Mouse (Mus musculus) embryonic fibroblast, embryonic 13.5 days (primary cell): Measurements from ENCODE around the gene Tmem63c. TPM values are rescaled to one million over a fixed set of nuclear protein-coding genes. Genes with fewer than 3 reads are reported as not detected.

Source experiments
- H3K27ac ChIP-seq: 2 replicates; pipeline ENCODE4 v1.5.1; 2012; ENCODE audit warnings: low read length, control low read depth, inconsistent platforms; ENCODE audit not compliant: insufficient read depth
- H3K4me1 ChIP-seq: 2 replicates; pipeline ENCODE4 v1.6.1; 2011; ENCODE audit warnings: low read length; ENCODE audit not compliant: control insufficient read depth, insufficient read depth
- H3K4me3 ChIP-seq: 2 replicates; pipeline ENCODE4 v1.5.1; 2011; ENCODE audit warnings: mild to moderate bottlenecking, control low read depth, low read length; ENCODE audit not compliant: insufficient read depth
- CTCF ChIP-seq: IDR thresholded peaks from 2 replicates; pipeline ENCODE4 v1.5.1; 2011; ENCODE audit warnings: mild to moderate bottlenecking, control low read depth, low read length, moderate library complexity, borderline replicate concordance; ENCODE audit not compliant: insufficient read depth
- POLR2A ChIP-seq: IDR thresholded peaks from 2 replicates; pipeline ENCODE4 v1.6.1; 2011; ENCODE audit warnings: low read depth, mild to moderate bottlenecking, control low read depth, low read length, moderate library complexity
- polyA plus RNA-seq: library from polyadenylated mRNA; stranded (reverse); fragments of >200 nt; gene quantifications from 2 replicates; pipeline ENCODE4 v1.2.4, GENCODE M21; 2011; ENCODE audit warnings: low read depth; ENCODE audit not compliant: missing spikeins, insufficient read length

Tmem63c gene
- polyA plus RNA-seq, 1 experiment: not detected

DNA sequence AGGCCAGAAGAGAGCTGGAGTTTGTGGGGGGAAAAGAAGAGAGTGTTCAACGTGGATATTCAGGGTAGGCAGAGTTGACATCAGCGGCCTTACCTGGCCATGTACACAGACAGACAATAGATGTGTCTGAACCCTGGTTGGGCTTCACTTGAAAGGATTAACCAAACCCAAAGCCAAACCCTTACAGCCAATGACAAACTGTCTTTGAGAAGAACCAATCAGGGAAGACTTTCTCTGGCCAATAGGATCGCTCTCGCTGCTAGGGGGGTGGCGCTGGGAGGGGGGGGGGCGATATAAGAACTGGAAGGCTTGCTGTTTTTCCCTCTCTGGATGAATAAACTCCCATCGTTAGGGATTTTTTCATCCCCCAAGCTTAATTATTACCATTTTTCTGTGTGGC, 66.1 kb downstream of the Tmem63c start:
- H3K4me1 ChIP-seq: no peaks in the 10 kb centered on the region
- no peak for TF ChIP-seq CTCF
- no peak for TF ChIP-seq POLR2A
- no peak overlapping the region for H3K27ac ChIP-seq
- no peak overlapping the region for H3K4me3 ChIP-seq

GRCm38 (mm10) chr12:87088331-87088730, 67.2 kb downstream of the Tmem63c start:
- Histone ChIP-seq H3K4me3 (no peak overlapping the region), H3K4me1 (no peaks in the 10 kb centered on the region), H3K27ac (no peak overlapping the region)
- TF ChIP-seq CTCF (no peak), POLR2A (no peak)

GRCm38 (mm10) chr12:87089255-87089654, 68.1 kb downstream of the Tmem63c start:
- Histone ChIP-seq H3K4me1 (no peaks in the 10 kb centered on the region), H3K4me3 (no peak overlapping the region), H3K27ac (no peak overlapping the region)
- no peak for TF ChIP-seq POLR2A

- TF ChIP-seq POLR2A (no peak), CTCF (no peak)
- Histone ChIP-seq H3K27ac (no peak overlapping the region), H3K4me1 (no peaks in the 10 kb centered on the region), H3K4me3 (no peak overlapping the region)
These were observed 68.6 kb downstream of the Tmem63c start for GRCm38 (mm10) chr12:87089701-87090100.

GRCm38 (mm10) chr12:87091916-87092315, 70.8 kb downstream of the Tmem63c start:
- no peaks in the 10 kb centered on the region for H3K4me1 ChIP-seq
- H3K27ac ChIP-seq: no peak overlapping the region
- TF ChIP-seq POLR2A: no peak
- no peak for TF ChIP-seq CTCF

DNA sequence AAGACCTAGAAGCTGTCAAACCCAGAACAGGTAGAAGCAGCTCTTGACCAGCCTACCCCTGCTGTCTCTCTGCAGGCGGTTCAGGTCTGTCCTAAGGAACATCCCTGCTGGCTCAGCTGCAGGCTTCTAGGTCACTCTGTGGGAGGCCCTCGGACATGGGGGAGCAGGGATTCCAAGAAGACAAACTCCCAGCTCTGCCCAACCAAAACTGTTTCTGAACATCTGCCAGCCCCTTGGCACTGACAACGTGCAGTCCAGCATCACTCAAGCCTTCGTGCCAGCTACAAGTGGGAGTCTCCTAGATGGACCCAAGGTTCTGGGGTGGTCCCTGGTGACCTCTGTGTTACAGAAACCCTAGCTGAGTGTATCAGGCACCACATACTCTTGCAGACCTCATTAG, 72.1 kb downstream of the Tmem63c start:
- TF ChIP-seq CTCF: no peak
- Histone ChIP-seq H3K4me1 (no peaks in the 10 kb centered on the region), H3K4me3 (no peak overlapping the region), H3K27ac (no peak overlapping the region)

More at GRCm38 (mm10) chr12:87091916-87092315, 70.8 kb downstream of the Tmem63c start:
- no peak overlapping the region for H3K4me3 ChIP-seq

DNA sequence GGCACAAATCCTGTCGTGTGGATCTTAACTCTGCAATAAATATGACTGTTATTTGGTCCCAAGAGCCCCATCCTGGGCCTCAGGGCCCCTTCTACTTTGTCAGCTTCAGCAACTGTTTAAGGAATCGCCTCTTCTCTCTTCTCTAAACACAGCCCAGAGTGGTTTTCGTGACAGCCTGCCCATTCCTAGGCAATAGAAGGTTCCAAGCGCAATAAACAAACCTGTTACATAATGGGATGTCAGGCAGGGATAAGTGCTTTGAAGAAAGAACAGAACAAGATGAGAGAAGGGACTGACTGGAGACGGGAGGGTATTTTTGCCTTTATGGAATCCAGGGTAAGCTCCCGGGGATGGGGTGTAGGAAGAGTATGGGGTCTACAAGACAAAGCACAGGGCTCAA, 72.5 kb downstream of the Tmem63c start:
- Histone ChIP-seq H3K4me3 (no peak overlapping the region), H3K27ac (no peak overlapping the region), H3K4me1 (no peaks in the 10 kb centered on the region)
- TF ChIP-seq CTCF (no peak), POLR2A (no peak)

DNA sequence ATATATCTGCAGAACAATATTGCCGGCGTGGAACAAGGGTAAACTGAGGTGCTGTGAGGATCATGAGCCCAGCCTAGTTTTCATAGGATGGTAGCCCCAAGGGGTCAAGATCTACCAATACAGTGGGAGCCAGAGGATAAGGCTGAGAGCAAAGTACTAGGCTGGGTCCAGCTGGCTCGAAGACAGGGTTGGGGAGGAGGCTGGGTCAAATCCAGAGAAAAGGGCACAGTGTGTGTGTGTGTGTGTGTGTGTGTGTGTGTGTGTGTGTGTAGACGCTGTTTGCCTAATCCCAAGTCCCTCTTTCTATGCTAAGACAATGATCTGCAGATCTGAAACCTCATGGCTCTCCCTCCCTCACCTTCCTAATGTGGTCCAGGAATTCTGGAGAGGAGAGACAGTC, 79.2 kb downstream of the Tmem63c start:
- TF ChIP-seq POLR2A (no peak), CTCF (no peak)
- no peaks in the 10 kb centered on the region for H3K4me1 ChIP-seq
- H3K4me3 ChIP-seq: no peak overlapping the region
- H3K27ac ChIP-seq: no peak overlapping the region

DNA sequence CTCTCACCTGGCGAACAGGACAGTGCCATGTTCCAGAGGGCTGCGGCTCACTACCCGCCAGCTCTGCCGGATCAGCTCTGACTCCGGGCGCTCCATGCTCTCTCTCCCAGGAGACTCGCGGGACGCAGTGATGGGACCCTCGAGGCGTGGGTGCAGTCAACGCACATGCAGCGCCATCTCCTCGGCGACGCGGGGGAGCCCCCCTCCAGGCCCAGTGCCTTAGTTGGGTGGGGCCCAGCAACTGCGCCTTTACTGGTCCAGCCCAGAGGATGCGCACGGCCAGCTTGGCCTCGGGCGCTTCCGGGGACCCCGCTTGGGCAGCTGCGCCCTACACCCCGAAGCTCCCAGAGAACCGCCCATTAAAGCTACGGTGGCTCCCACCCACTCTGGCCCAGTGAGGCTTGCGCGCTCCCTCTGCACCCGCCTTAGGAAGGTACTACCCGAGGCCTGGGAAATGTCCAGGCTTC, 81.1 kb downstream of the Tmem63c start, which contains the start of gene Ngb:
Gene Ngb, minus strand, starts transcription at position 375 of the 467 bp plus-strand sequence.
- TF ChIP-seq POLR2A (no peak), CTCF (no peak)
- Histone ChIP-seq H3K4me3 (no peak within 1 kb of the TSS), H3K27ac (no peak within 1 kb of the TSS), H3K4me1 (no peaks in the 10 kb centered on the region)

DNA sequence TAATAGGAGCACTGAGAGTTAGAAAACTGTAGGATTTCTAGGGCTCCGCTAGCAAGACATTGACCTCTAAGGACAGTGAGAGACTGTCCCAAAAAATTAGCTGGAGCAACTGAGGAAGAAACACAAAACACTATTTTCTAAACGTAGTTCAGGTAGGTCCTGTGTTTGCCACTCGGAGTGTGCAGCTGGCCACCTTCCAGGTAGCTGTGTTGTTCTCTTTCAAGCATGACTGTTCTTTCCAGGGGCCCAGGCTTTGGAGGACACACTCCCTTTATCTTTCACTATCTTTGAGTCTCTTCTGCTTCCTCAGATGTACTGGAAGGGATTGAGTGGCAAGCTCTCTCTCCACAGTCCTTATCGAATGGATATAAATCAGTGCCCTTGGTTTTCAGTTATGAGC, 82.3 kb downstream of the Tmem63c start:
- Histone ChIP-seq H3K4me3 (no peak overlapping the region), H3K4me1 (no peaks in the 10 kb centered on the region), H3K27ac (no peak overlapping the region)
- TF ChIP-seq CTCF (no peak), POLR2A (no peak)

- no peak for TF ChIP-seq CTCF
- TF ChIP-seq POLR2A: no peak
- H3K4me3 ChIP-seq: no peak overlapping the region
- no peaks in the 10 kb centered on the region for H3K4me1 ChIP-seq
- H3K27ac ChIP-seq: no peak overlapping the region
These were observed 83.7 kb downstream of the Tmem63c start for GRCm38 (mm10) chr12:87104796-87105195.
